Mouse (Mus musculus) neural tube, embryonic 12.5 days (tissue): Measurements from ENCODE around the gene Adipor2. TPM values are rescaled to one million over a fixed set of nuclear protein-coding genes. Genes with fewer than 3 reads are reported as not detected.

Experiments used
- ATAC-seq: fragments of 200-750 bp; cut with Nextera tagmentation; 2 replicates; pipeline ENCODE4 v1.8.0; 2017; ENCODE audit warnings: low read depth, mild to moderate bottlenecking, moderate TSS enrichment, moderate library complexity; ENCODE audit not compliant: low FRiP score
- H3K27ac ChIP-seq: fragments of 300-500 bp; sonication (generic); 2 replicates; pipeline ENCODE4 v1.5.1; 2016
- H3K27me3 ChIP-seq: fragments of 300-500 bp; sonication (generic); replicated peaks from 2 replicates; pipeline ENCODE4 v1.6.1; 2016; ENCODE audit warnings: mild to moderate bottlenecking
- H3K36me3 ChIP-seq: fragments of 300-500 bp; sonication (generic); 2 replicates; pipeline ENCODE4 v1.6.1; 2016; ENCODE audit warnings: mild to moderate bottlenecking
- H3K4me1 ChIP-seq: fragments of 300-500 bp; sonication (generic); 2 replicates; pipeline ENCODE4 v1.6.1; 2016
- H3K4me2 ChIP-seq: fragments of 300-500 bp; sonication (generic); replicated peaks from 2 replicates; pipeline ENCODE4 v1.6.1; 2016; ENCODE audit warnings: mild to moderate bottlenecking
- H3K4me3 ChIP-seq: fragments of 300-500 bp; sonication (generic); 2 replicates; pipeline ENCODE4 v1.5.1; 2016
- H3K9ac ChIP-seq: fragments of 300-500 bp; sonication (generic); 2 replicates; pipeline ENCODE4 v1.6.1; 2016; ENCODE audit warnings: mild to moderate bottlenecking
- H3K9me3 ChIP-seq: fragments of 300-500 bp; sonication (generic); 2 replicates; pipeline ENCODE4 v1.6.1; 2016; ENCODE audit warnings: mild to moderate bottlenecking
- WGBS: fragments of 180-500 bp; shearing (Covaris S2); methylation state at CpG from one replicate; pipeline ENCODE4 v1.1.7; 2016; 5-methylcytosine and 5-hydroxymethylcytosine counted together
- polyA plus RNA-seq: library from polyadenylated mRNA; unstranded; fragments of >200 nt; fragmentation: Nextera tagmentation; extraction: Ambion mirVana; gene quantifications from 2 replicates; pipeline ENCODE4 v1.2.1, GENCODE M21; 2016

Adipor2 gene
- polyA plus RNA-seq, 1 experiment from 2014 or later = 31.0 TPM

DNA sequence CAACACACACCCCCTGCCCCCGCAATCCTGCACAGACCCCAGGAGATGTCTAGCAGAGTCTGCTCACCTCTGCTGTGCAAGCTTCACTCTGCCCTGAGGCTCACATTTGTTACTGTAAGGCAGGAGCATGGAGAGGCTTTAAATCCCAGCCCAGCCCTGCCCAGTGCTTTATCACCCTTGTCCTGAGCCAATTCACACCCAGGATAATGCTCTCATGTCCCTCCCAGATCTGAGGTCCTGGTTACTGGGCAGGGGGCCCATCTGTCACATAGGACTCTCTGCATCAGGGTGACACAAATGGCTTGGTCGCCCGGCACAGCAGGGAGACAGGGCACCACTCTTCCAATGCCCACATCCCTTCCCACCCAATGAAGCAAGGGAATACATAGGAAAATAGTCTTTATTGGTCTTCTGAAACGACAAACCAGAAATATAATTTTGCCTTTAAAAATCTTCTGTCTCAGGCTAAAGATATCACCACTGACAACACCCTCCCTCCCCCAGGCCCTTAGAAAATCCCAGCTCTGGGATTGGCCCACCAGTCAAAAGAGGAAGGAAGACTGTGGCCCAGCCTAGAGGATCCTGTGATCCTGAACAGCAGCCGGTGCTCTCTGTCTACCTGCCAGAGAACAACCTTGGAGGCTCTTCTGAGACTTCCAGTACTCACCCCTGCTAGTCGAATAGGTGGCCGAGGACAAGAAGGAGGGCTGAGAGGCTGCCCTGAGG, 102.6 kb downstream of the Adipor2 start:
- ATAC-seq = no peak
- no peak overlapping the region for H3K9ac ChIP-seq

DNA sequence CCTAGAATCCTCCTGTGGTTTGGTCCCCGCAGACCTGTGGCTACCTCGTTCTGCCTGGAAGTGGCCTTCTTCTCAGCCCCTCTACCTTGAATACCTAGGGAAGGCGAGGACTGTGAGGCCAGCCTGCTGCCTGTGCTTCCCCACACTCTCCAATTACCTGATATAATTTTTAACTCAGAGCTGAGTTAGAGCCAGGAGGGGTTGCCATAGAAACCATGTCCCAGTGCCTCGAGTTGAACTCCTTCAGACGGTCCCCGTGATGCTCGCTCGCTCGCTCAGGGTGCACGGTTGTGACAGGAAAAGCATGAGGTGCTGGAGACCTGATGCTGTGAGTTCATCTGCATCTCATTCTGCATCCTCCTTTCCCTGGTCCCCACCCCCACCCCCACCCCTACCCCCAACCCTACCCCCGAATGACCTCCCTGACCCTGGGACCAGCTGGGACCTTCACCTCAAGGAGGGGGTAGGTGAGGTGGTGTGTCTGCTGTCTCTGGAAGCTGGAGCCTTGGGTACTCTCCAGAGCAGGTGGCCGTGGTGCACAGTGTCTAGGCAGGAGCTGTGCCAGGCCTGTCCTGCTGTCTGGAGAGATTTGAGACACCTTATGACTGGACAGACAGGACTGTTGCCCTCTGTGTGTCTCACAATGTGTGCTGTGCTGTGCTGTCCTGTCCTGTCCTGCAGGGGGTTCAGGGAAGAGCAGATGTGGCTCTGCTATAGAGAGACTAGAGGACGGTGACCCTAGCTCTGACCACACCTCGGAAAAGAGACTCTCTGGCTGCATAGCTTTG, 103.7 kb downstream of the Adipor2 start:
- H3K27me3 ChIP-seq = peaks cover 4% of the 10 kb centered on the region; the same call in 1 of the 2 replicates
- ATAC-seq = 0 out of 2 replicates have a peak, but pooled peaks have one; percentile 54
- no peak overlapping the region for H3K27ac ChIP-seq
- no peak overlapping the region for H3K4me2 ChIP-seq
- H3K9ac ChIP-seq = no peak overlapping the region
- H3K4me3 ChIP-seq = no peak overlapping the region
- no peaks in the 10 kb centered on the region for H3K36me3 ChIP-seq
- peaks cover 19% of the 10 kb centered on the region; the same call in 1 of the 2 replicates for H3K4me1 ChIP-seq
- WGBS = 61% methylated on average over 14 of the region's 14 CpGs
- H3K9me3 ChIP-seq = no peaks in the 10 kb centered on the region

More for the DNA sequence above, 102.6 kb downstream of the Adipor2 start:
- Histone ChIP-seq H3K4me3 (no peak overlapping the region), H3K9me3 (no peaks in the 10 kb centered on the region), H3K4me2 (no peak overlapping the region), H3K4me1 (peaks cover 19% of the 10 kb centered on the region; the same call in 1 of the 2 replicates), H3K27me3 (peaks cover 4% of the 10 kb centered on the region; the same call in 1 of the 2 replicates), H3K27ac (no peak overlapping the region), H3K36me3 (no peaks in the 10 kb centered on the region)
- 59% methylated on average over 7 of the region's 7 CpGs for WGBS

DNA sequence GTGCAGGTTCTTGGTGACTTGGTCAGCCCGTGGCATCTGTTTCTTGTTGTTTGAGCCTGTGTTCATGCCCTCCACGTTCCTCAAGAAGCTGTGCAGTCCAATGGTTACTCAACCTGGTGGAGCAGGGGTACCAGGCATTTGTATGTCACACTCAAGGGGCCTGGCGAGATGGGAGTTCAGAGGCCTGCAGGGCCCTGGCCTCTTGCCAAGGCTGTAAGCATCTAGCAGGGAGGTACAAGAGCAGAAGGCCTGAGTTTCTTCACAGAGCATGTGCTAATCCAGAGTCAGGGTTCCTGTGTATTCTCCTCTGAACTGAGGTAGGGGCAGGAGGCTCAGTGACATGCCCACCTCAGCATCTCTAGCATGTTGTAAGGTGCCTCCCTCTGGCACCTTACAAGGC, 104.4 kb downstream of the Adipor2 start:
- Histone ChIP-seq H3K4me2 (no peak overlapping the region), H3K36me3 (no peaks in the 10 kb centered on the region), H3K9ac (no peak overlapping the region), H3K27me3 (peaks cover 4% of the 10 kb centered on the region; the same call in 1 of the 2 replicates), H3K4me1 (peaks cover 15% of the 10 kb centered on the region; the same call in 1 of the 2 replicates), H3K27ac (no peak overlapping the region), H3K4me3 (no peak overlapping the region), H3K9me3 (no peaks in the 10 kb centered on the region)
- no peak for ATAC-seq
- WGBS = 79% methylated on average over 3 of the region's 3 CpGs

DNA sequence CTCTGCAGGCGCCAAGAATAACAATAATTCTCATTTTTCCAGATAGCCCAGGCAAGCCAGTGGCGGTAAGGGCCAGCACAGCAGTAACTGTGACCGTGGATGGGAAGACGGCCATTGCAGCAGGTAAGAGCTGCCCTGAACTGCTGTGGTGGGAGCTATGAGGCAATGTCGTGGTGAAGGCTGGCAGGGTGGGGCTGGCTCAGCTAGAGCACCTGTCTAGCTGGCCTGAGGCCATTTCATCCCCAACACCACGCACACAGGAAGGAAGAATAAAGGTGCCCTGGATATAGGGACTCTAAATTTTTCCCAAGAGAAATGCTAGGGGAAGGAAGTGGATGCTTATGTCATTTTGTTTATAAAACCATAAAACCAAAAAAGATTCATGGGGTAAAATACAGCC, 105.1 kb downstream of the Adipor2 start:
- Histone ChIP-seq H3K27me3 (peaks cover 4% of the 10 kb centered on the region; the same call in 1 of the 2 replicates), H3K4me1 (peaks cover 15% of the 10 kb centered on the region; the same call in 1 of the 2 replicates), H3K9ac (no peak overlapping the region), H3K27ac (no peak overlapping the region), H3K36me3 (no peaks in the 10 kb centered on the region), H3K9me3 (no peaks in the 10 kb centered on the region), H3K4me2 (no peak overlapping the region), H3K4me3 (no peak overlapping the region)
- WGBS = 90% methylated on average over 6 of the region's 6 CpGs
- no peak for ATAC-seq

DNA sequence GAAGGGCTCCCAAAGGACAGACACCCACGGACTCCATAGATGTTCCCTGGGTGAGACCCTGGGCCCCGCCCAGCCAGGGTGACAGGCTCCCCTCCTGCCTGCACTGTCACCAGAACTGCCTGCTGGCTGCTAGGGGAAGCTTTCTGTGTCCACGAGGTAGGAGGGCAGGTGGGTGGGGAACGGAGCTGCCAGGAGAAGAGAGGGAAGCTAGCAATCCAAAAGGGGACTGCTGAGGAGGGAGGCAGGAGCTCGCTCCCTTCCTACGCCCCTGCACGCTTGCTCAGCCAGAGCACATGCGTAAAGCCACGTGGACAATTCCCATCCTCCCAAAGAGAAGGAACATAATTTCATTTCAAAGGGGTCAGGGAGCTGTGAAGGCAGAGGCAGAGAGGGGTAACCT, 107.3 kb downstream of the Adipor2 start:
- no peak for ATAC-seq
- H3K4me1 ChIP-seq = peaks cover 15% of the 10 kb centered on the region; the same call in 1 of the 2 replicates
- WGBS = 60% methylated on average over 9 of the region's 9 CpGs

DNA sequence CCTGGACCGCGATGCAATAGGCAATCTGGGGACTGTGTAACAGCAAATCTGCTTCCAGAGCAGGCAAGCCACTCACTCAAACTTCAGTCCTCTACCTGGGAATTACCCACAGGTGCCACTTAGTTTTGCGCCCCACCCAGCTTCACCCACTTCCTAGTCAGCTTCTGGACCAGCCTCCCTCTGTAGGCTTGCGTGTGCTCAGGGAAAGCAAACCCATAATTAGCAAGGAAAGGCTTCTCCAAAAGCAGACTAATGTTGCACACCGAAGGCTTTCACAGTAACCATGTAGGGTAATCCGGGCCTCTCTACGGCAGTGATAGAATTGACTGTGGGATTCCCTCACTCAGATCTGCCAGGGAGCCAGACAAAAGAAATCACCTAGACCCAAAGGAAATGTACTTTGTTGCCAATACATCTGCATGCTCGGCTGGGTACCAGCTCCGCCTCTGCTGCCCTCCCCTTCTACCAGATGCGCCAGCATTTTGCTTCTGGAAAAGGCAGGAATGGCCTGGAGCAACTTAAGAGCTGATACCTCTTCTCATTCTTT, 109.6 kb downstream of the Adipor2 start:
- no peaks in the 10 kb centered on the region for H3K9me3 ChIP-seq

More for the DNA sequence above, 107.3 kb downstream of the Adipor2 start:
- Histone ChIP-seq H3K9me3 (no peaks in the 10 kb centered on the region), H3K4me2 (no peak overlapping the region), H3K4me3 (no peak overlapping the region), H3K27me3 (no peaks in the 10 kb centered on the region), H3K36me3 (no peaks in the 10 kb centered on the region), H3K9ac (no peak overlapping the region), H3K27ac (no peak overlapping the region)

DNA sequence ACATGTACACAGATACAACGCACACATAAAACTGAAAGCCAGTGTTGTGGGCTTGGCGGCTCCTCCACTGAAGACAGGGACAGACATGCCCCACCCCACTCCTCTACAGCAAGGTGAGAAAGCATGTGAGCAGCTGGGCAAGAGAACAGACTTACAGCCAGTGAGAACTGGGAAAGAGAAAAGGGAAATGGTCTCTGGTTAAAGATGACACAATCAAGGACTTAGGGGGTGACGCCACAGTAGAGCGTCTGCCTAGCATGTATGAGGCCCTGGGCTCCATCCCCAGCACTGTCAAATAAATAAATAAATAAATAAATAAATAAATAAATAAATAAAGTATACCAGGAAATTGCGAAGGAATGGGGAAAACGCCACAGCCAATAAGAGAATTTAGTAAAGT, 114.2 kb downstream of the Adipor2 start:
- Histone ChIP-seq H3K27ac (no peak overlapping the region), H3K4me1 (no peaks in the 10 kb centered on the region), H3K4me3 (no peak overlapping the region), H3K4me2 (no peak overlapping the region), H3K27me3 (no peaks in the 10 kb centered on the region), H3K9me3 (no peaks in the 10 kb centered on the region), H3K9ac (no peak overlapping the region), H3K36me3 (no peaks in the 10 kb centered on the region)
- WGBS = 90% methylated on average over 6 of the region's 6 CpGs
- ATAC-seq = no peak

More for the DNA sequence above, 109.6 kb downstream of the Adipor2 start:
- no peaks in the 10 kb centered on the region for H3K27me3 ChIP-seq
- H3K27ac ChIP-seq = no peak overlapping the region
- no peaks in the 10 kb centered on the region for H3K36me3 ChIP-seq
- H3K4me1 ChIP-seq = no peaks in the 10 kb centered on the region
- 56% methylated on average over 10 of the region's 10 CpGs for WGBS
- H3K9ac ChIP-seq = no peak overlapping the region
- H3K4me2 ChIP-seq = no peak overlapping the region
- H3K4me3 ChIP-seq = no peak overlapping the region
- no peak for ATAC-seq

Other genes with a start within 250 kb of the Adipor2 start
- gene Dcp1b, start 242.5 kb downstream of the Adipor2 start, polyA plus RNA-seq = 12.4 and 12.9 TPM in 2 replicates
- gene Cacna1c, start 221.3 kb downstream of the Adipor2 start, polyA plus RNA-seq = 5.9 TPM in 2 replicates
- gene Cacna2d4, start 181.2 kb downstream of the Adipor2 start, polyA plus RNA-seq = 0.04 and 0.41 TPM in 2 replicates
- 0.78 and 1.1 TPM in 2 replicates for gene Lrtm2, start 86.9 kb downstream of the Adipor2 start, polyA plus RNA-seq
- 4.7 and 4.9 TPM in 2 replicates for gene Fbxl14, start 62.0 kb upstream of the Adipor2 start, polyA plus RNA-seq
- gene Wnt5b, start 126.6 kb upstream of the Adipor2 start, polyA plus RNA-seq = 6.2 and 8.3 TPM in 2 replicates